10 mouse cellular contexts compared by ENCODE assay signal in genomic region chr13:60650000-60650399, GRCm38 (mm10).
"Had no signal": no experiment of that assay in that cellular context is flagged by ENCODE, and none has a peak within 500 bp of the region (broad histone marks: within the 10 kb centered on the region; RNA-seq: fewer than 3 reads in every experiment).

No protein-coding gene starts in this region.

- ATAC-seq: midbrain, embryonic 16.5 days had no signal

- DNase-seq: lung, adult 18-20 months; lung, embryonic 14.5 days; lung, postnatal 10 days; lung, postnatal 4 days; midbrain, embryonic 14.5 days; right cerebral cortex, postnatal 14 days; thymus, adult 18-20 months; thymus, postnatal 25 days; thymus, postnatal 4 days had no signal
